7 mouse cellular contexts compared by ENCODE assay signal in genomic region chr17:69120533-69121358, GRCm38 (mm10). TPM values are rescaled to one million over a fixed set of nuclear protein-coding genes. Genes with fewer than 3 reads are reported as not detected.
DNase-seq lines count a peak whose midpoint lies in the region; ATAC-seq and TF ChIP-seq lines count a peak whose summit lies in the region.

No protein-coding gene starts in this region.

- H3K4me2 ChIP-seq in forebrain, embryonic 14.5 days (ENCODE audit: low read length), result peak overlapping the region; percentile 43
- H3K4me2 ChIP-seq in limb, embryonic 12.5 days, result peak overlapping the region; percentile 57

- H3K9me3 ChIP-seq in forebrain, embryonic 14.5 days (replicated peaks; ENCODE audit: control insufficient read depth, low read length), result no peaks in the 10 kb centered on the region
- no peaks in the 10 kb centered on the region for H3K9me3 ChIP-seq in limb, embryonic 12.5 days

- peak; percentile 22 for DNase-seq in Muller cell, postnatal 12 days (ENCODE audit: inconsistent ontology term)
- DNase-seq in brain, embryonic 14.5 days (ENCODE audit: low read depth), result peak; percentile 74
- peak; percentile 80 for DNase-seq in forebrain, embryonic 14.5 days (ENCODE audit: low spot score)
- peak; percentile 36 for DNase-seq in neural tube, embryonic 10.5 days (ENCODE audit: extremely low spot score, low spot score)
- no peak for DNase-seq in thymus, adult 18-20 months
- no peak for DNase-seq in spleen, adult 18-20 months

- ATAC-seq in forebrain, embryonic 14.5 days, result peak; percentile 69
- no peak for ATAC-seq in limb, embryonic 12.5 days (ENCODE audit: insufficient number of reproducible peaks, insufficient read depth, low FRiP score, low TSS enrichment, low read depth)

- H3K36me3 ChIP-seq in forebrain, embryonic 14.5 days (ENCODE audit: control insufficient read depth, insufficient read depth, low read length), result no peaks in the 10 kb centered on the region
- no peaks in the 10 kb centered on the region for H3K36me3 ChIP-seq in limb, embryonic 12.5 days

- peak overlapping the region; percentile 18; the same call in 1 of the 2 replicates for H3K9ac ChIP-seq in forebrain, embryonic 14.5 days (ENCODE audit: low read length)
- no peak overlapping the region for H3K9ac ChIP-seq in limb, embryonic 12.5 days (replicated peaks)

- TF ChIP-seq POLR2A in brain, embryonic 14.5 days (IDR thresholded peaks at IDR 0.05; ENCODE audit: borderline replicate concordance, extremely low read depth, insufficient read depth, insufficient read length, poor library complexity, severe bottlenecking), result no peak

- H3K4me1 ChIP-seq in forebrain, embryonic 14.5 days (ENCODE audit: control insufficient read depth, insufficient read depth, low read length), result peaks cover 12% of the 10 kb centered on the region
- peaks cover 27% of the 10 kb centered on the region for H3K4me1 ChIP-seq in limb, embryonic 12.5 days (replicated peaks)

- no peaks in the 10 kb centered on the region for H3K27me3 ChIP-seq in forebrain, embryonic 14.5 days (replicated peaks; ENCODE audit: control insufficient read depth, insufficient read depth, low read length)
- peaks cover 9% of the 10 kb centered on the region for H3K27me3 ChIP-seq in limb, embryonic 12.5 days

- 6% methylated on average over 19 of the region's 19 CpGs for WGBS in forebrain, embryonic 14.5 days
- WGBS in limb, embryonic 12.5 days, result 5% methylated on average over 19 of the region's 19 CpGs

- 0 out of 2 replicates have a peak overlapping the region, but pooled peaks have one; percentile 5 for H3K4me3 ChIP-seq in forebrain, embryonic 14.5 days (ENCODE audit: low read depth, low read length)
- H3K4me3 ChIP-seq in limb, embryonic 12.5 days (replicated peaks), result peak overlapping the region; percentile 29

- H3K27ac ChIP-seq in forebrain, embryonic 14.5 days (ENCODE audit: low read depth, low read length), result peak overlapping the region; percentile 44; the same call in 1 of the 2 replicates
- H3K27ac ChIP-seq in limb, embryonic 12.5 days, result no peak overlapping the region

- no peak for TF ChIP-seq CTCF in brain, embryonic 14.5 days (IDR thresholded peaks at IDR 0.05; ENCODE audit: borderline replicate concordance, extremely low read depth, insufficient read depth, insufficient read length)

RNA-seq across cellular contexts. Expression of gene Epb41l3, which starts 45.3 kb away (rescaled TPM):
- polyA plus RNA-seq in brain, embryonic 14.5 days (2012; rRNA removed), result 19.2 and 51.7 TPM in 2 replicates
- polyA plus RNA-seq in forebrain, embryonic 14.5 days (2014; fragmentation: Nextera tagmentation; extraction: Ambion mirVana), result 53.8 and 66.7 TPM in 2 replicates
- polyA plus RNA-seq in limb, embryonic 12.5 days (2016; fragmentation: Nextera tagmentation; extraction: Ambion mirVana), result 118 and 121 TPM in 2 replicates

Comparison
In these comparisons a context has a peak if more than half of its experiments do, and no peak if none do; other contexts are left out.
1. DNase-seq: peak in Muller cell, postnatal 12 days (single experiment), brain, embryonic 14.5 days (single experiment), forebrain, embryonic 14.5 days (single experiment) and neural tube, embryonic 10.5 days (single experiment); none in thymus, adult 18-20 months (0 of 2) and spleen, adult 18-20 months (0 of 2).